Mouse (Mus musculus): ENCODE results near the gene Otulin. TPM values are rescaled to one million over a fixed set of nuclear protein-coding genes. Genes with fewer than 3 reads are reported as not detected.
A peak's percentile ranks its signal among the peaks of the same experiment; 100 is the strongest.

Otulin gene
- total and polyA plus RNA-seq, 3 experiments = 18.7 to 26.1 (median 24.6) TPM

- Histone ChIP-seq H3K79me2 (replicated peaks; ENCODE audit: control insufficient read depth, insufficient read depth, low read length) (no peaks in the 10 kb centered on the region), H3K36me3 (ENCODE audit: control insufficient read depth, insufficient read depth, low read length) (peaks cover 20% of the 10 kb centered on the region), H3K4me3 (no peak overlapping the region), H3K9ac (ENCODE audit: low read depth, low read length) (no peak overlapping the region), H3K4me1 (ENCODE audit: control insufficient read depth, insufficient read depth, low read length) (peaks cover 19% of the 10 kb centered on the region), H3K27me3 (ENCODE audit: control insufficient read depth, insufficient read depth, low read length) (no peaks in the 10 kb centered on the region), H3K27ac (peak overlapping the region; percentile 90)
- TF ChIP-seq POLR2A (IDR thresholded peaks at IDR 0.05; ENCODE audit: insufficient read depth, low read depth, low read length) (no peak), EP300 (IDR thresholded peaks at IDR 0.05; ENCODE audit: insufficient read depth, low read depth, low read length) (no peak), CTCF (IDR thresholded peaks at IDR 0.05) (no peak)
- no peak for DNase-seq
- 19% methylated on average over 5 of the region's 5 CpGs for WGBS
- intact Hi-C loops (cut with DNase I) = loop anchor here (5.0 kb wide), 1 partner anchor 34 kb away; no protein-coding TSS in a partner anchor
Measured at GRCm38 (mm10) chr15:27536771-27537170, 93.7 kb downstream of the Otulin start.

GRCm38 (mm10) chr15:27536186-27536585 is 94.3 kb downstream of the Otulin start:
- peaks cover 18% of the 10 kb centered on the region for H3K4me1 ChIP-seq (ENCODE audit: control insufficient read depth, insufficient read depth, low read length)
- intact Hi-C loops (cut with DNase I) = loop anchor here (5.0 kb wide), 1 partner anchor 34 kb away; no protein-coding TSS in a partner anchor
- no peak overlapping the region for H3K9ac ChIP-seq (ENCODE audit: low read depth, low read length)
- H3K79me2 ChIP-seq (replicated peaks; ENCODE audit: control insufficient read depth, insufficient read depth, low read length) = no peaks in the 10 kb centered on the region
- TF ChIP-seq POLR2A (IDR thresholded peaks at IDR 0.05; ENCODE audit: insufficient read depth, low read depth, low read length) (no peak), CTCF (IDR thresholded peaks at IDR 0.05) (no peak), EP300 (IDR thresholded peaks at IDR 0.05; ENCODE audit: insufficient read depth, low read depth, low read length) (no peak)
- H3K4me3 ChIP-seq = no peak overlapping the region
- 78% methylated on average over 7 of the region's 7 CpGs for WGBS
- DNase-seq = no peak
- H3K36me3 ChIP-seq (ENCODE audit: control insufficient read depth, insufficient read depth, low read length) = peaks cover 18% of the 10 kb centered on the region
- peak overlapping the region; percentile 90 for H3K27ac ChIP-seq
- no peaks in the 10 kb centered on the region for H3K27me3 ChIP-seq (ENCODE audit: control insufficient read depth, insufficient read depth, low read length)

- Histone ChIP-seq H3K27ac (peak overlapping the region; percentile 90), H3K36me3 (ENCODE audit: control insufficient read depth, insufficient read depth, low read length) (peaks cover 18% of the 10 kb centered on the region), H3K4me3 (no peak overlapping the region), H3K9ac (ENCODE audit: low read depth, low read length) (no peak overlapping the region), H3K4me1 (ENCODE audit: control insufficient read depth, insufficient read depth, low read length) (peaks cover 18% of the 10 kb centered on the region), H3K27me3 (ENCODE audit: control insufficient read depth, insufficient read depth, low read length) (no peaks in the 10 kb centered on the region), H3K79me2 (replicated peaks; ENCODE audit: control insufficient read depth, insufficient read depth, low read length) (no peaks in the 10 kb centered on the region; the same call in 1 of the 2 replicates)
- intact Hi-C loops (cut with DNase I) = loop anchor here (2.0 to 5.0 kb wide), 2 partner anchors 25 to 33 kb away; no protein-coding TSS in a partner anchor
- no peak for TF ChIP-seq POLR2A (IDR thresholded peaks at IDR 0.05; ENCODE audit: insufficient read depth, low read depth, low read length)
- TF ChIP-seq EP300 (IDR thresholded peaks at IDR 0.05; ENCODE audit: insufficient read depth, low read depth, low read length) = no peak
- no peak for TF ChIP-seq CTCF (IDR thresholded peaks at IDR 0.05)
- no peak for DNase-seq
- 88% methylated on average over 4 of the region's 4 CpGs for WGBS
Measured at GRCm38 (mm10) chr15:27535681-27536080, 94.8 kb downstream of the Otulin start.

GRCm38 (mm10) chr15:27533036-27533435 is 97.5 kb downstream of the Otulin start:
- WGBS = 59% methylated on average over 3 of the region's 3 CpGs
- H3K27me3 ChIP-seq (ENCODE audit: control insufficient read depth, insufficient read depth, low read length) = no peaks in the 10 kb centered on the region
- H3K79me2 ChIP-seq (replicated peaks; ENCODE audit: control insufficient read depth, insufficient read depth, low read length) = no peaks in the 10 kb centered on the region; the same call in 1 of the 2 replicates
- no peak overlapping the region for H3K27ac ChIP-seq
- peaks cover 15% of the 10 kb centered on the region for H3K4me1 ChIP-seq (ENCODE audit: control insufficient read depth, insufficient read depth, low read length)
- TF ChIP-seq EP300 (IDR thresholded peaks at IDR 0.05; ENCODE audit: insufficient read depth, low read depth, low read length) (no peak), POLR2A (IDR thresholded peaks at IDR 0.05; ENCODE audit: insufficient read depth, low read depth, low read length) (no peak), CTCF (IDR thresholded peaks at IDR 0.05) (no peak)
- peaks cover 15% of the 10 kb centered on the region for H3K36me3 ChIP-seq (ENCODE audit: control insufficient read depth, insufficient read depth, low read length)
- no peak for DNase-seq
- intact Hi-C loops (cut with DNase I) = no loop called here
- no peak overlapping the region for H3K9ac ChIP-seq (ENCODE audit: low read depth, low read length)
- H3K4me3 ChIP-seq = no peak overlapping the region

GRCm38 (mm10) chr15:27530023-27530422 is 100.5 kb downstream of the Otulin start:
- no peaks in the 10 kb centered on the region for H3K27me3 ChIP-seq (ENCODE audit: control insufficient read depth, insufficient read depth, low read length)
- DNase-seq = no peak
- intact Hi-C loops (cut with DNase I) = no loop called here
- no peak overlapping the region for H3K9ac ChIP-seq (ENCODE audit: low read depth, low read length)
- TF ChIP-seq EP300 (IDR thresholded peaks at IDR 0.05; ENCODE audit: insufficient read depth, low read depth, low read length) (no peak), POLR2A (IDR thresholded peaks at IDR 0.05; ENCODE audit: insufficient read depth, low read depth, low read length) (no peak)
- no peaks in the 10 kb centered on the region; the same call in 1 of the 2 replicates for H3K79me2 ChIP-seq (replicated peaks; ENCODE audit: control insufficient read depth, insufficient read depth, low read length)
- WGBS = 47% methylated on average over 4 of the region's 4 CpGs
- peaks cover 18% of the 10 kb centered on the region for H3K4me1 ChIP-seq (ENCODE audit: control insufficient read depth, insufficient read depth, low read length)
- no peak overlapping the region for H3K27ac ChIP-seq
- H3K36me3 ChIP-seq (ENCODE audit: control insufficient read depth, insufficient read depth, low read length) = peaks cover 12% of the 10 kb centered on the region
- no peak overlapping the region for H3K4me3 ChIP-seq

GRCm38 (mm10) chr15:27528896-27529295 is 101.6 kb downstream of the Otulin start:
- TF ChIP-seq CTCF (IDR thresholded peaks at IDR 0.05) (no peak), POLR2A (IDR thresholded peaks at IDR 0.05; ENCODE audit: insufficient read depth, low read depth, low read length) (no peak), EP300 (IDR thresholded peaks at IDR 0.05; ENCODE audit: insufficient read depth, low read depth, low read length) (no peak)
- H3K27ac ChIP-seq = peak overlapping the region; percentile 18; the same call in 1 of the 2 replicates

More at GRCm38 (mm10) chr15:27528896-27529295, 101.6 kb downstream of the Otulin start:
- no peak overlapping the region for H3K9ac ChIP-seq (ENCODE audit: low read depth, low read length)
- intact Hi-C loops (cut with DNase I) = no loop called here
- DNase-seq = no peak
- H3K4me3 ChIP-seq = no peak overlapping the region
- WGBS = 30% methylated on average over 4 of the region's 4 CpGs
- H3K79me2 ChIP-seq (replicated peaks; ENCODE audit: control insufficient read depth, insufficient read depth, low read length) = no peaks in the 10 kb centered on the region; the same call in 1 of the 2 replicates
- peaks cover 20% of the 10 kb centered on the region for H3K4me1 ChIP-seq (ENCODE audit: control insufficient read depth, insufficient read depth, low read length)
- H3K36me3 ChIP-seq (ENCODE audit: control insufficient read depth, insufficient read depth, low read length) = peaks cover 12% of the 10 kb centered on the region
- H3K27me3 ChIP-seq (ENCODE audit: control insufficient read depth, insufficient read depth, low read length) = no peaks in the 10 kb centered on the region

Measured in heart, adult 2 months (tissue).